Mouse (Mus musculus): ENCODE measurements at regions not wholly inside any gene's neighbourhood (a gene's known extent, or its start where the extent isn't known, plus 50 kb on each side); places are given as distances from the start of the nearest gene placed in this dataset.
A peak's percentile ranks its signal among the peaks of the same experiment; 100 is the strongest.

- no peak for DNase-seq (ENCODE audit: extremely low spot score in 1 of 2, low spot score in 1 of 2)
Measured at GRCm38 (mm10) chr1:63856366-63856765, 87.3 kb upstream of the 4933402D24Rik start.

- DNase-seq (ENCODE audit: extremely low spot score in 1 of 2, low spot score in 1 of 2): peak in 1 of 2 experiments; percentile 7
Measured at GRCm38 (mm10) chr1:63854794-63855193, 85.7 kb upstream of the 4933402D24Rik start.

GRCm38 (mm10) chr1:63851476-63852094 lies 82.5 kb upstream of the 4933402D24Rik start:
- DNase-seq (ENCODE audit: extremely low spot score in 1 of 2, low spot score in 1 of 2): no peak

- DNase-seq (ENCODE audit: extremely low spot score in 1 of 2, low spot score in 1 of 2): no peak
Measured at GRCm38 (mm10) chr1:63850262-63850661, 81.2 kb upstream of the 4933402D24Rik start.

GRCm38 (mm10) chr1:63828174-63828844 lies 59.2 kb upstream of the 4933402D24Rik start:
- DNase-seq (ENCODE audit: extremely low spot score in 1 of 2, low spot score in 1 of 2): no peak

- DNase-seq (ENCODE audit: extremely low spot score in 1 of 2, low spot score in 1 of 2): no peak
Measured at GRCm38 (mm10) chr1:63820614-63821270, 51.7 kb upstream of the 4933402D24Rik start.

GRCm38 (mm10) chr1:63819536-63820254 lies 50.6 kb upstream of the 4933402D24Rik start:
- DNase-seq (ENCODE audit: extremely low spot score in 1 of 2, low spot score in 1 of 2): no peak
